Mouse (Mus musculus) left cerebral cortex, postnatal 36 days (tissue): Measurements from ENCODE around the gene Clec16a. TPM values are rescaled to one million over a fixed set of nuclear protein-coding genes. Genes with fewer than 3 reads are reported as not detected.
A peak's percentile ranks its signal among the peaks of the same experiment; 100 is the strongest.

ENCODE experiments used
- DNase-seq, 2 experiments: peaks; one replicate each; pipeline ENCODE4 v3.0.0; 2021 to 2022; ENCODE audit warnings: low spot score in 2 of 2, mixed read lengths in 1 of 2
- intact Hi-C: fragments of 180-260 bp; cut with DNase I; formaldehyde crosslinking; loops from one replicate; pipeline ENCODE4 v1.15.1; 2025
- total RNA-seq, 2 experiments: library from RNA; stranded (reverse); gene quantifications; 2 replicates each; pipeline ENCODE4 v1.2.3; 2021

Gene Clec16a
- total RNA-seq, 2 experiments from 2014 or later, result 92.4 to 97.8 TPM

- intact Hi-C loops, result no loop called here
- no peak for DNase-seq
Measured at GRCm38 (mm10) chr16:10731785-10732184, 186.6 kb downstream of the Clec16a start.

GRCm38 (mm10) chr16:10732421-10732820 lies 187.3 kb downstream of the Clec16a start:
- intact Hi-C loops, result no loop called here

GRCm38 (mm10) chr16:10735781-10736180 lies 190.6 kb downstream of the Clec16a start:
- intact Hi-C loops, result no loop called here
- no peak for DNase-seq

More at GRCm38 (mm10) chr16:10732421-10732820, 187.3 kb downstream of the Clec16a start:
- no peak for DNase-seq

GRCm38 (mm10) chr16:10736364-10736763 lies 191.2 kb downstream of the Clec16a start:
- intact Hi-C loops, result no loop called here
- DNase-seq, result no peak

- intact Hi-C loops, result no loop called here
- no peak for DNase-seq
Measured at GRCm38 (mm10) chr16:10737571-10737970, 192.4 kb downstream of the Clec16a start.

- intact Hi-C loops, result no loop called here
- no peak for DNase-seq
Measured at GRCm38 (mm10) chr16:10738866-10739265, 193.7 kb downstream of the Clec16a start.

GRCm38 (mm10) chr16:10739854-10740398 lies 194.8 kb downstream of the Clec16a start:
- intact Hi-C loops, result no loop called here

GRCm38 (mm10) chr16:10741082-10741481 lies 195.9 kb downstream of the Clec16a start:
- DNase-seq, result no peak
- intact Hi-C loops, result no loop called here

More at GRCm38 (mm10) chr16:10739854-10740398, 194.8 kb downstream of the Clec16a start:
- no peak for DNase-seq

GRCm38 (mm10) chr16:10749226-10749625 lies 204.1 kb downstream of the Clec16a start:
- intact Hi-C loops, result no loop called here
- no peak for DNase-seq

GRCm38 (mm10) chr16:10749824-10750223 lies 204.7 kb downstream of the Clec16a start:
- intact Hi-C loops, result no loop called here
- DNase-seq, result peak; percentile 19 to 26

- intact Hi-C loops, result no loop called here
- no peak for DNase-seq
Measured at GRCm38 (mm10) chr16:10754521-10755296, 209.6 kb downstream of the Clec16a start.

- intact Hi-C loops, result no loop called here
- DNase-seq, result no peak
Measured at GRCm38 (mm10) chr16:10756168-10756567, 211.0 kb downstream of the Clec16a start.

GRCm38 (mm10) chr16:10761182-10761581 lies 216.0 kb downstream of the Clec16a start:
- no peak for DNase-seq
- intact Hi-C loops, result no loop called here

- no peak for DNase-seq
- intact Hi-C loops, result no loop called here
Measured at GRCm38 (mm10) chr16:10762569-10763180, 217.5 kb downstream of the Clec16a start.

GRCm38 (mm10) chr16:10763540-10764264 lies 218.6 kb downstream of the Clec16a start:
- intact Hi-C loops, result no loop called here
- no peak for DNase-seq

- intact Hi-C loops, result no loop called here
Measured at GRCm38 (mm10) chr16:10764323-10764722, 219.2 kb downstream of the Clec16a start.

GRCm38 (mm10) chr16:10767158-10767557 lies 222.0 kb downstream of the Clec16a start:
- DNase-seq, result peak; percentile 21 to 48
- intact Hi-C loops, result no loop called here

More at GRCm38 (mm10) chr16:10764323-10764722, 219.2 kb downstream of the Clec16a start:
- DNase-seq, result no peak

GRCm38 (mm10) chr16:10768821-10769220 lies 223.7 kb downstream of the Clec16a start:
- DNase-seq, result no peak
- intact Hi-C loops, result no loop called here

- intact Hi-C loops, result no loop called here
Measured at GRCm38 (mm10) chr16:10769661-10770060, 224.5 kb downstream of the Clec16a start.

More at GRCm38 (mm10) chr16:10769661-10770060, 224.5 kb downstream of the Clec16a start:
- peak; percentile 38 to 53 for DNase-seq
